Mouse (Mus musculus) lung, adult 2 months (tissue): ENCODE results near the gene Gm29427. TPM values are rescaled to one million over a fixed set of nuclear protein-coding genes. Genes with fewer than 3 reads are reported as not detected.

ENCODE experiments used
- DNase-seq: peaks from one replicate; pipeline ENCODE4 v3.0.0; 2022
- H3K4me1 ChIP-seq: fragments of 200-500 bp; 2 replicates; pipeline ENCODE4 v1.6.1; 2011; ENCODE audit warnings: low read length; ENCODE audit not compliant: control insufficient read depth, insufficient read depth
- H3K4me3 ChIP-seq: fragments of 200-500 bp; replicated peaks from 2 replicates; pipeline ENCODE3; 2011; ENCODE audit warnings: low read depth, mild to moderate bottlenecking, control low read depth, low read length; ENCODE audit errors: extremely low read depth
- CTCF ChIP-seq: fragments of 200-500 bp; IDR thresholded peaks from 2 replicates; pipeline ENCODE4 v1.5.1; 2011; ENCODE audit warnings: mild to moderate bottlenecking, low read length, control low read depth; ENCODE audit not compliant: insufficient read depth
- POLR2A ChIP-seq: fragments of 200-500 bp; IDR thresholded peaks from 2 replicates; pipeline ENCODE4 v1.6.1; 2011; ENCODE audit warnings: low read depth, mild to moderate bottlenecking, control low read depth, low read length, borderline replicate concordance; ENCODE audit errors: extremely low read depth
- WGBS: fragments of 180-500 bp; shearing (Covaris S2); methylation state at CpG from one replicate; pipeline ENCODE4 v1.1.7; 2018; 5-methylcytosine and 5-hydroxymethylcytosine counted together
- polyA plus RNA-seq: library from polyadenylated mRNA; depleted of rRNA; stranded (reverse); fragments of >200 nt; gene quantifications from 2 replicates; pipeline ENCODE4 v1.2.3, GENCODE M21; 2012; rRNA removed

Gene Gm29427
- polyA plus RNA-seq = 0.10 TPM in 1 of 2 replicates, not detected in the other

DNA sequence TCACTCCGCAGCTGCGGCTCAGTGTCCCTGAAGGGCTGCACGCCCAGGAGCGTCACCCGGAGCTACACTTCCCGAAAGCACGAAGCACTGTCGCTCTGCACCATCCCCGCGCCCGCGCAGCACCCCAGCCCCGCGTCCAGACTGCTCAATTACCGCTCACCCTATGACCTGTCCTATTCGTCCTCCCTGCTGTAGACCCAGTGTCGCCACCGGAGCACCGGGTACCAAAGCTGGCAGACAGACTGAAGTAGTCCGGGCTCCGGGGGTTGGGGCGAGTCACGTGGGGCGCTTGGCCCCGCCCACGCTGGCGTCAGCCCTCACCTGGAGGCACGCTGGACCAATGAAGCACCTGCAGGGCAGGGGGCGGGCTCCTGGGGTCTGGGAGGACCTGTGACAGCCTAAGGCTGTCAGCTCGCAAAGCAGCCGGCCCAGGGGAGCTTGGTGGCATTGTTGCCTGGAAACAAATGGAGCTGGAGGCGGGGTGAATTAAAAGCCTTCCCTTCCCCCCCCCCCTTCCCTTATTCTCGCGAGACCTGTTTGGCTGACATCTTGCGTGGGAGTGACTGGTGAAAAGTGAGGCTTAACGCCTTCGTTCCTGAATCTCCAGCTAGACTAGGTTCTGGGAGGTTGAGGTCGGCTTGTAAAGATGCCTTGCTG lies at the start of gene Gm29427:
Gene Gm29427 (minus strand): TSS at position 239 of the 657 bp plus-strand sequence.
- H3K4me1 ChIP-seq = peaks cover 5% of the 10 kb centered on the region; the same call in 1 of the 2 replicates
- TF ChIP-seq CTCF (no peak), POLR2A (peak; percentile 75; the same call in 1 of the 2 replicates)
- peak within 1 kb of the TSS; percentile 93 for H3K4me3 ChIP-seq
- peak; percentile 97 for DNase-seq
- WGBS = 1% methylated on average over 38 of the region's 38 CpGs

DNA sequence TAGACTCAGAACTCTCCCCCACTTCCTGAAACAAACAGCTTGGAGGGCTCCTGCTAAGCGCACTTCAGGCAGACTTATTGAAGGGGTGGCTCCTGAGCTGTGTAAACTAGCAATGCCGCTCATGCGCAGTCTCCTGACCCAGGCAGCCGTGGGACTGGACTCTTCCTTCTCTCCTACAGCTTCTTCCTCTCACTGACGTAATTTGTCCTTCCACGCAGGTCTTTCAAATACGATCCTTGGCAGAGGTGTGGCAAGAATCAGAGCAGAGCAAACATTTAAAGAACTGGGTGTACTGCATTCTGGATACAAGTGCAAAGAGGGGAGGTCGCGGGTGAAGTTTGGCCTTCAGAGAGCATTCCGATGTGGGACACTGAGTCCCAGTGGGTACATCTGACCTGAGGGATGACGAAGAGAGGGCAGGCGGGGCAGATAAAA lies 48.4 kb upstream of the Gm29427 start:
- DNase-seq = peak; percentile 75
- 68% methylated on average over 12 of the region's 12 CpGs for WGBS
- TF ChIP-seq POLR2A = no peak; the same call in 1 of the 2 replicates
- Histone ChIP-seq H3K4me3 (no peak overlapping the region), H3K4me1 (peaks cover 15% of the 10 kb centered on the region)

DNA sequence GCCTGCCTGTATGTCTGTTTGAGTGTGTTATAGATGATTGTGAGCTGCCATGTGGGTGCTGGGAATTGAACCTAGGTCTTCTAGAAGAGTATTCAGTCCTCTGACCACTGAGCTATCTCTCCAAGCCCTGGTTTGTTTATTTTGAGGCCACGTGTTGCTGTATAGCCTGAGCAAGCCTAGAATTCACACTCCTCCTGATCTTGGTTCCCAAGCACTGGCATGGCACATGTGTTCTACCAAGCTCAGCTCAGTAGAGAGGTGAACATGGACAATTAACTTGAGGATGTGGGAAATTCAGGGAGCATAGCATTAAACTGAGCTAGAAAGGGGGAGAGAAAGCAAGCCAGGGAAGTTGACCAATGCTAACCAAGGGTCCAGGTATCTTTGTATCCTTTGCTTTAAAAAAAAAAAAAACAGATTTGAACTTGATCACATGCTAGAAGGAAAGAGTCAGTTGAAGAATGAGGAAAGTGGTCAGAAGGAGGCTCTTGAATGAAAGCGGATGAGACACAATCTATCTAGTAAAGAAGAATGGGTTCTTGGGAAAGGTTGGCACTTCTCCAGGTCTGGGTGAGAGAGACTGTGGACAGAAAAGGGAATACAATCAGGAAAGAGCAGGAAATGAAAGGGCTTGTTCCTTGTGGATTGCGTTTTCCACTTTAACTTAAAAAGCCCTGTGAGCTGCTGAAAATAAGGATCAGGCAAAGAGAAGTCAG lies 46.6 kb upstream of the Gm29427 start:
- 36% methylated on average over 3 of the region's 3 CpGs for WGBS
- peaks cover 15% of the 10 kb centered on the region for H3K4me1 ChIP-seq
- H3K4me3 ChIP-seq = no peak overlapping the region
- no peak for DNase-seq
- no peak for TF ChIP-seq CTCF
- TF ChIP-seq POLR2A = no peak

DNA sequence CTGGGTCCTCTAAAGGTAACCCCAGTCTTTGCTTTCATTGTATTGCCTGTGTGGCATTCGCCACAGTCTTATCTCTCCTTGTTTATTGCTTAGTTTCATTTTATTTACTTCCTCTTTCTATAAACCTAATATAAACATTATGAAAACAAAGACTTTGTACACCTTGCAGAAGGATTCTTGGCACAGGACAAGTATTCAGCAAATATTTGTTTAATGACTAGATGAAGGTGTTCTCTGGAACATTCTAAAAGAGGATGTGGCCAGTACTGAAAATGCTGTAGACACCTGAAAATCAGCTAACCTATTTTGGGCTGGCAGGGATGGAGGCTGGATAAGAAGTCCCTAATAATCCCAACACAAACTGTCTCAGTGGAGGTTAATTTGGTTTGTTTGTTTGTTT lies 46.0 kb upstream of the Gm29427 start:
- H3K4me1 ChIP-seq = peaks cover 15% of the 10 kb centered on the region
- WGBS = 43% methylated on average over 1 of the region's 1 CpGs
- no peak for DNase-seq
- no peak for TF ChIP-seq POLR2A
- no peak for TF ChIP-seq CTCF
- H3K4me3 ChIP-seq = no peak overlapping the region

DNA sequence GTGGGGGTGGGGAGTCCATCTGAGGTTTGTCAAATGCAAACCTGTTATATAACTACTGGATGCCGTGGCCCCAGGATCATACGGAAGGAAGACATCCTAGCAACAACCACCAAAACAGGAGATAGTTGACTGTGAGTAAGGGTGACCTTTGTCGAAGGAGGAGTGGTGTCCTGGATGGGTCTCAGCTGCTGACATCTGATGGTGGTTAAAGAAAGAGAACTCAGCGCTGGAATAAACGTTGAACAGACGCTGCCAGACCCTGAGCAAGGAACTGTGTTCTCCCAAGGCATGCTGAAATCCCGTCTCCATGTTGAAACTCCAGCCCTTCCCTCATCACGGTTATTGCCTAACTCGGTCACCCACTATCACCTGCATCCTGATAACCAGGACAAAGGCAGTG lies 44.1 kb upstream of the Gm29427 start:
- Histone ChIP-seq H3K4me3 (no peak overlapping the region), H3K4me1 (peaks cover 15% of the 10 kb centered on the region)
- 49% methylated on average over 9 of the region's 9 CpGs for WGBS
- TF ChIP-seq POLR2A (no peak), CTCF (no peak)
- no peak for DNase-seq

DNA sequence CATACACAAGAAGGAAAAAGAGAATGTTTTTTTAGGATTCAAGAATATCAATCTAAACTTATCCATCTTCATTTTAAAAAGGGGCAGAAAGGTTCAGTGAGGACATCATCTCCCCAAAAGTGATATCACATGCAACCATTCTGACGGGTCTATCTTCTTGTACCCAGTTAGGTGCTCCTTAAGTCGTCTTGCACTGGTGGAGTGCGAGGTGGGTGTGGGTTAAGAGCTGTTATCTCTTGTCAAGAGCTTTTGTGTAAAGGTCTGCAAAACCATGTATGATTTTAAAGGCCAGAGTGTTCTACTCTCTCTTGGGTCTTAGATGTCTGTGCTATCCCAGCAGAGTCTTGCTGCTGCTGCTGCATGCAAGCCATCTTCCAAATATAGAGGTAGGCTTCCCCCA lies 31.2 kb upstream of the Gm29427 start:
- TF ChIP-seq CTCF (no peak), POLR2A (no peak)
- DNase-seq = no peak
- 76% methylated on average over 3 of the region's 3 CpGs for WGBS
- H3K4me1 ChIP-seq = 0 out of 2 replicates have a peak, but pooled peaks cover 4% of the 10 kb centered on the region
- no peak overlapping the region for H3K4me3 ChIP-seq

DNA sequence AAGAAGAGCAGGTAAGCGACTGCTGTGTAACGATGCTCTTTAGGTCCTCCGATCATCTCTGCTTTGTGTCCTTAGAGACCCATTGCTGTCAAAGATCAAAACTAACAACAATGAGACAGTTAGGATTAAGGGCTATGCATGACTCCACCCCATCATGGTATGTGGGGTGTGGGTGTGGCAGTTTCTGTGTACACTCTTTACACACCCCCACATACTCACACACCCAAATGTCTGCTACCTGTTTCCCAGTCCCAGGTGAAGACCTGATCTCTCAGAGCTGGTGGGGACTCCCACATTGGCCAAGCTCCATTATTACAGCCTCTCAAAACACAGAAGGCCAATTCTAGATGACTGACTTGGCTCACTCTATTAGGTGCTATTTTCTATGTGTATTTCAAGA lies 30.0 kb upstream of the Gm29427 start:
- H3K4me1 ChIP-seq = peaks cover 8% of the 10 kb centered on the region
- WGBS = 94% methylated on average over 3 of the region's 3 CpGs
- DNase-seq = no peak
- H3K4me3 ChIP-seq = no peak overlapping the region
- TF ChIP-seq POLR2A (no peak), CTCF (no peak)

DNA sequence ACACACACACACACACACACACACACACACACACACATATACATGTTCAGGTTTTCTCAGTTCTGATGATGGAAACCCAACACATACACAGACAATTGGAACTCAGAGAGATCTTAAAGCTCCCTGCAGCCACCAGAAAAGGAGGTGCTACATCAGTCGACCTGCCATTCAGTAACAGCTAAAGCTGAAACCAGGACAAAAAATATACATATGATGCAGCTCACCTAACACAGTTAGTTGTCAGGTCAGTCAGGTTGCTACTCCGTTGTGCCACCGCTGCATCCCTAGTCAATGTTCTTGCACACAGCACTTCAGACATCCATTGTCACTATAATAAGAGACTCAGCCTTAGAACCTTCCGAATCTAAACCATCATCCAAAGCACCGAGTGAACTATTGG lies 29.4 kb upstream of the Gm29427 start:
- H3K4me3 ChIP-seq = no peak overlapping the region
- H3K4me1 ChIP-seq = peaks cover 8% of the 10 kb centered on the region
- WGBS = 87% methylated on average over 5 of the region's 5 CpGs
- TF ChIP-seq POLR2A (no peak), CTCF (no peak)
- DNase-seq = no peak

DNA sequence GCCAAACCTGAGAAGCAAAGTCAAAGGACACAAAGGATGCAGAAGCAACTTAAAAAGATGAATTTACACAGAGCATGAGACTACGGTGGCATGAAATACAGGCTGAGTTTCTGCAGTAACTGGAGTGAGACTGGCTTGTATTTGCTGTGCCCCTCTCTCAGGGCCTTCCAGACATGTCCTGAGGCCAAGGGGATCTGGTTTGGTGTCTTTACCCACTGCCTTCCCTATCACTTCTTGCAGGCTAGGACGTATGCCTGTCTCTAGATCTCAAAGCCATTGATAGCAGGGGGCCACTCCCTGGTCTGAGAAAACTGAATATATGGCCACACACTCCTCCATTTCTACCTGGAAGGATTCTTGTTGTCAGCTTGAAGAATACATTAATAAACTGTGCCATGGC lies 28.6 kb upstream of the Gm29427 start:
- TF ChIP-seq CTCF (no peak), POLR2A (no peak)
- Histone ChIP-seq H3K4me1 (peaks cover 8% of the 10 kb centered on the region), H3K4me3 (no peak overlapping the region)
- no peak for DNase-seq
- 64% methylated on average over 2 of the region's 2 CpGs for WGBS

DNA sequence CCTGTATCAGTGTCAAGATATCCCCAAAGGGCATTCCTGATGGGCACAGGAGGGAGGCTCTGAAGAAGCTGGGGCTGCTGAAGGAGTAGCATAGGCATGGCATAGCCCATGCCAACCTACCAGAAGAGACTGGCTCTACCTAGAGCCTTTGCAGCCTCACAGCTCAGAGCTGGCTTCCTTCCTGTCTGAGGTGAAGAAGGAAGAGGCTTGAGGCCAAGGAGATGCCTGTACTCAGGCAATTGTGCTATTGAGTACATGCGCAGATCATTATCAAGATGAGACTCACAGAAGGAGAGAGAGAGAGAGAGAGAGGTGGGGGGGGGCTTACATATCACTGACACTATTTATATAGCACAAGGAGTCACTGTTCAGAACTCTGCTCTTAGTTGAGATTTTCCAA lies 28.2 kb upstream of the Gm29427 start:
- peaks cover 8% of the 10 kb centered on the region for H3K4me1 ChIP-seq
- no peak overlapping the region for H3K4me3 ChIP-seq
- TF ChIP-seq CTCF = no peak
- no peak for TF ChIP-seq POLR2A
- 43% methylated on average over 1 of the region's 1 CpGs for WGBS
- DNase-seq = no peak
